ENCODE assay signal across 31 mouse cellular contexts in the genomic region with DNA sequence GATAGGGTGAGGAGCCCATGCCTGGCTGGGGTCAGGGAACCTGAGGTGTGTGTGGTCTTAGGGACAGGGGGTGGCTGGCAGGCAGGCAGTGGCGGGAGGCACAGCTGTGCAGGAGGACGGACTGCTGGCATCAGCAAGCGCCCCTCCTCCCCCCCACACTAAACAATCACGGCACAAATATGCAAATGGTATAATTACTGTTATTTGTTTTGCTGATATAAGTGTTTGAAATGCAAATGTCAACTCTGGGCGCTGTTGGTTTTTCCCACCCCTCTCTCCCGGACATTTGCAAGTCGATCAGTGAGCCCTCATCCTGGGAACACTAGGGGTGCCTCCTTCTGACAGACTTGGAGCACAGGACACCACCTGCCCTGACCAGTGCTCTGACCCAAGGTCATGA. TPM values are rescaled to one million over a fixed set of nuclear protein-coding genes. Genes with fewer than 3 reads are reported as not detected.
DNase-seq lines count a peak whose midpoint lies in the region; ATAC-seq and TF ChIP-seq lines count a peak whose summit lies in the region.
"Had no signal": no experiment of that assay in that cellular context is flagged by ENCODE, and none has a peak within 500 bp of the region (broad histone marks: within the 10 kb centered on the region; RNA-seq: fewer than 3 reads in every experiment).

No protein-coding gene starts in this region.

- no peak for DNase-seq in midbrain, embryonic 10.5 days (ENCODE audit: low spot score)
- DNase-seq in ES-E14 (ENCODE audit: low read depth, low spot score): no peak
- DNase-seq in limb, embryonic 10.5 days (ENCODE audit: low spot score): no peak
- DNase-seq in frontal cortex, postnatal 10 days (ENCODE audit: low spot score in 2 of 2): no peak
- DNase-seq: adrenal gland, adult 8-10 months; cerebellum, adult 11 months; cerebellum, adult 9-10 months; gastrocnemius, postnatal 14 days; heart, adult 11 months; kidney, adult 11 months; kidney, postnatal 14 days; liver, embryonic 13.5 days; lung, adult 18-20 months; lung, postnatal 4 days; midbrain, embryonic 14.5 days; right cerebral cortex, adult 18-20 months; thymus, adult 18-20 months; thymus, postnatal 25 days had no signal

- no peak overlapping the region for H3K27ac ChIP-seq in midbrain, embryonic 13.5 days
- no peak overlapping the region for H3K27ac ChIP-seq in midbrain, embryonic 10.5 days (replicated peaks)
- no peak overlapping the region for H3K27ac ChIP-seq in ES-E14 (ENCODE audit: insufficient read depth, low read depth, low read length, poor library complexity, severe bottlenecking)
- H3K27ac ChIP-seq in forebrain, embryonic 13.5 days: peak overlapping the region; percentile 35; the same call in 1 of the 2 replicates
- H3K27ac ChIP-seq in limb, embryonic 10.5 days: peak overlapping the region; percentile 21; the same call in 1 of the 2 replicates
- H3K27ac ChIP-seq: heart, embryonic 10.5 days; heart, embryonic 15.5 days; hindbrain, embryonic 12.5 days; limb, embryonic 15.5 days; liver, embryonic 13.5 days; stomach, postnatal 0 days had no signal

- H3K4me3 ChIP-seq in midbrain, embryonic 13.5 days (replicated peaks): no peak overlapping the region
- H3K4me3 ChIP-seq in midbrain, embryonic 10.5 days: no peak overlapping the region
- H3K4me3 ChIP-seq in ES-E14 (ENCODE audit: insufficient read depth in 1 of 2, low read depth in 1 of 2, low read length in 2 of 2, poor library complexity in 1 of 2, severe bottlenecking in 1 of 2): no peak overlapping the region
- H3K4me3 ChIP-seq in forebrain, embryonic 13.5 days: no peak overlapping the region
- H3K4me3 ChIP-seq in limb, embryonic 10.5 days: no peak overlapping the region
- H3K4me3 ChIP-seq: heart, embryonic 10.5 days; heart, embryonic 15.5 days; hindbrain, embryonic 12.5 days; limb, embryonic 15.5 days; liver, embryonic 13.5 days; megakaryocyte, embryonic 14.5 days had no signal

- no peak overlapping the region for H3K4me2 ChIP-seq in midbrain, embryonic 13.5 days (replicated peaks)
- no peak overlapping the region for H3K4me2 ChIP-seq in forebrain, embryonic 13.5 days
- H3K4me2 ChIP-seq: heart, embryonic 15.5 days; hindbrain, embryonic 12.5 days; limb, embryonic 15.5 days; liver, embryonic 13.5 days had no signal

- peaks cover 6% of the 10 kb centered on the region; the same call in 1 of the 2 replicates for H3K9me3 ChIP-seq in midbrain, embryonic 13.5 days
- peaks cover 14% of the 10 kb centered on the region; the same call in 1 of the 2 replicates for H3K9me3 ChIP-seq in midbrain, embryonic 10.5 days (replicated peaks)
- no peaks in the 10 kb centered on the region for H3K9me3 ChIP-seq in ES-E14 (ENCODE audit: control insufficient read depth, insufficient read depth, low read depth, low read length)
- H3K9me3 ChIP-seq in forebrain, embryonic 13.5 days (replicated peaks): peaks cover 5% of the 10 kb centered on the region; the same call in 1 of the 2 replicates
- no peaks in the 10 kb centered on the region for H3K9me3 ChIP-seq in limb, embryonic 10.5 days (replicated peaks)
- H3K9me3 ChIP-seq: heart, embryonic 10.5 days; heart, embryonic 15.5 days; limb, embryonic 15.5 days; liver, embryonic 13.5 days had no signal

- peaks cover 17% of the 10 kb centered on the region for H3K4me1 ChIP-seq in midbrain, embryonic 13.5 days (replicated peaks)
- peaks cover 24% of the 10 kb centered on the region for H3K4me1 ChIP-seq in midbrain, embryonic 10.5 days
- H3K4me1 ChIP-seq in ES-E14 (ENCODE audit: control insufficient read depth in 2 of 2, insufficient read depth in 2 of 2, low read length in 2 of 2, poor library complexity in 1 of 2): peaks cover 2 to 27% of the 10 kb centered on the region in 2 experiments; a peak in 2 of 4 replicates
- H3K4me1 ChIP-seq in forebrain, embryonic 13.5 days: peaks cover 29% of the 10 kb centered on the region
- H3K4me1 ChIP-seq in limb, embryonic 10.5 days: peaks cover 16% of the 10 kb centered on the region
- H3K4me1 ChIP-seq: heart, embryonic 15.5 days; liver, embryonic 13.5 days had no signal

- ATAC-seq in midbrain, embryonic 13.5 days: peak; percentile 53; the same call in 1 of the 2 replicates
- ATAC-seq in forebrain, embryonic 13.5 days: peak; percentile 75
- no peak for ATAC-seq in CD4-positive, CD25-positive, alpha-beta regulatory T cell, adult 4 months
- ATAC-seq: activated CD4-positive, CD25-positive, alpha-beta regulatory T cell, adult 4 months; inflammation-experienced regulatory T-cells, adult 6 months; lung, postnatal 0 days had no signal

- WGBS in midbrain, embryonic 13.5 days: 43% methylated on average over 7 of the region's 7 CpGs
- WGBS in midbrain, embryonic 10.5 days: 50% methylated on average over 7 of the region's 7 CpGs
- 50% methylated on average over 4 of the region's 7 CpGs for WGBS in forebrain, embryonic 13.5 days
- 33% methylated on average over 7 of the region's 7 CpGs for WGBS in limb, embryonic 10.5 days

- in situ Hi-C loops in ES-E14 (cut with MboI; ENCODE audit: low sequenced_read_pairs in 2 of 2, unreplicated experiment in 2 of 2): no loop called here

- no peaks in the 10 kb centered on the region for H3K36me3 ChIP-seq in midbrain, embryonic 13.5 days
- no peaks in the 10 kb centered on the region for H3K36me3 ChIP-seq in midbrain, embryonic 10.5 days
- no peaks in the 10 kb centered on the region for H3K36me3 ChIP-seq in ES-E14 (ENCODE audit: control insufficient read depth, insufficient read depth, low read length, poor library complexity, severe bottlenecking)
- no peaks in the 10 kb centered on the region for H3K36me3 ChIP-seq in forebrain, embryonic 13.5 days (ENCODE audit: poor library complexity, severe bottlenecking)
- no peaks in the 10 kb centered on the region for H3K36me3 ChIP-seq in limb, embryonic 10.5 days
- H3K36me3 ChIP-seq: heart, embryonic 10.5 days; heart, embryonic 15.5 days; hindbrain, embryonic 12.5 days; limb, embryonic 15.5 days; liver, embryonic 13.5 days had no signal

- H3K9ac ChIP-seq in midbrain, embryonic 13.5 days (replicated peaks): no peak overlapping the region
- H3K9ac ChIP-seq in ES-E14 (ENCODE audit: insufficient read depth, low read depth, low read length, poor library complexity, severe bottlenecking): no peak overlapping the region
- no peak overlapping the region for H3K9ac ChIP-seq in forebrain, embryonic 13.5 days
- H3K9ac ChIP-seq: heart, embryonic 15.5 days; hindbrain, embryonic 12.5 days; limb, embryonic 15.5 days; liver, embryonic 13.5 days had no signal

- no peaks in the 10 kb centered on the region for H3K27me3 ChIP-seq in midbrain, embryonic 13.5 days
- no peaks in the 10 kb centered on the region for H3K27me3 ChIP-seq in midbrain, embryonic 10.5 days (ENCODE audit: low read depth, poor library complexity, severe bottlenecking)
- H3K27me3 ChIP-seq in forebrain, embryonic 13.5 days: no peaks in the 10 kb centered on the region
- 0 out of 2 replicates have a peak, but pooled peaks cover 9% of the 10 kb centered on the region for H3K27me3 ChIP-seq in limb, embryonic 10.5 days (ENCODE audit: low read depth, poor library complexity, severe bottlenecking)
- H3K27me3 ChIP-seq: hindbrain, embryonic 12.5 days had no signal

TF ChIP-seq in ES-E14, 5 proteins besides CTCF, POLR2A, EP300 and RAD21:
- TF ChIP-seq ZNF384 (IDR thresholded peaks at IDR 0.05; ENCODE audit: low read depth, low read length) (no peak), MAFK (IDR thresholded peaks at IDR 0.05; ENCODE audit: insufficient read depth, low read depth, low read length) (0 out of 2 replicates have a peak, but pooled peaks have one; percentile 22), CHD2 (IDR thresholded peaks at IDR 0.05; ENCODE audit: low read depth, low read length) (no peak)

RNA-seq across cellular contexts. Expression of gene Elfn1, which starts 37.0 kb away (rescaled TPM):
- 0.80 and 1.1 TPM in 2 replicates for polyA plus RNA-seq in midbrain, embryonic 13.5 days (2015; fragmentation: Nextera tagmentation; extraction: Ambion mirVana)
- 0.14 and 0.48 TPM in 2 replicates for polyA plus RNA-seq in midbrain, embryonic 10.5 days (2016; fragmentation: Nextera tagmentation; extraction: Ambion mirVana)
- total RNA-seq in ES-E14 (2012; rRNA removed): 0.53 and 1.1 TPM in 2 replicates
- 0.44 and 1.1 TPM in 2 replicates for polyA plus RNA-seq in forebrain, embryonic 13.5 days (2015; fragmentation: Nextera tagmentation; extraction: Ambion mirVana)
- 0.10 and 0.18 TPM in 2 replicates for polyA plus RNA-seq in limb, embryonic 10.5 days (2016; fragmentation: Nextera tagmentation; extraction: Ambion mirVana)
- polyA plus RNA-seq in CD4-positive, CD25-positive, alpha-beta regulatory T cell, adult 4 months (2017; shearing (Covaris generic)): not detected
- total RNA-seq: neutrophil, adult 5-6 weeks had no signal
- polyA plus RNA-seq: activated CD4-positive, CD25-positive, alpha-beta regulatory T cell, adult 4 months; inflammation-experienced regulatory T-cells, adult 6 months had no signal

Comparison
In these comparisons a context has a peak if more than half of its experiments do, and no peak if none do; other contexts are left out.
1. H3K27ac ChIP-seq: peak in forebrain, embryonic 13.5 days (single experiment) and limb, embryonic 10.5 days (single experiment); none in midbrain, embryonic 13.5 days (single experiment), midbrain, embryonic 10.5 days (single experiment) and ES-E14 (single experiment).